Mouse (Mus musculus): ENCODE results near the gene Erbb2.

- no peak for TF ChIP-seq FLI1 (IDR thresholded peaks at IDR 0.05; ENCODE audit: low read length)
- no peak for TF ChIP-seq GATA1 (IDR thresholded peaks at IDR 0.05; ENCODE audit: borderline replicate concordance, low read length)
Observed at GRCm38 (mm10) chr11:98417074-98417473, 4.8 kb downstream of the Erbb2 start.
